Mouse (Mus musculus): ENCODE results near the gene Pmf1. TPM values are rescaled to one million over a fixed set of nuclear protein-coding genes. Genes with fewer than 3 reads are reported as not detected.

The Pmf1 gene
- polyA plus RNA-seq, 1 experiment from 2014 or later, result 132 TPM

DNA sequence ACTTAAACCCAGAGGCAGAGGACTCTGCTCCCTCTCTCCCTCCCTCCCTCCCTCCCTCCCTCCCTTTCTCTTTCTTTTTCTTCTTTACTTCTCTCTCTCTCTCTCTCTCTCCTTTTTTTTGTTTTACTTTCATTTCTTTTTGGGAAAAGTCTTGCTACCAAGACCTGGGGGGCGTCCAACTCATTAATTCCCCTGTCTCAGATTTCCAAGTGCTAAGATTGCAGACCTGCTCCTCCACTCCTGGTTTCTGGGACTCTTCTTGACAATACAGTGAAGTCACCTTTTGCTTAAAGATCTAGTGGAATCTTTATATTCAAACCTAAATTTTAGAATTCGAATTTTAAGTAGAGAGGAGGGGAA lies 15.2 kb upstream of the Pmf1 start:
- Histone ChIP-seq H3K27me3 (ENCODE audit: control insufficient read depth, insufficient read depth, low read length) (no peaks in the 10 kb centered on the region), H3K4me2 (peak overlapping the region; percentile 23), H3K9ac (ENCODE audit: low read length) (peak overlapping the region; percentile 1; the same call in 1 of the 2 replicates), H3K36me3 (ENCODE audit: control insufficient read depth, insufficient read depth, low read length) (peaks cover 6% of the 10 kb centered on the region), H3K4me1 (ENCODE audit: control insufficient read depth, insufficient read depth, low read length) (peaks cover 13% of the 10 kb centered on the region), H3K27ac (ENCODE audit: low read depth, low read length) (no peak overlapping the region), H3K9me3 (ENCODE audit: control insufficient read depth, low read length) (no peaks in the 10 kb centered on the region), H3K4me3 (ENCODE audit: low read depth, low read length) (peak overlapping the region; percentile 75; the same call in 1 of the 2 replicates)
- WGBS, result 7% methylated on average over 2 of the region's 2 CpGs
- ATAC-seq (ENCODE audit: low FRiP score) (0 out of 2 replicates have a peak, but pooled peaks have one; percentile 27), DNase-seq (ENCODE audit: low spot score, missing footprints) (peak; percentile 89)

- Histone ChIP-seq H3K27ac (ENCODE audit: low read depth, low read length) (no peak within 1 kb of the TSS), H3K9me3 (ENCODE audit: control insufficient read depth, low read length) (no peaks in the 10 kb centered on the region), H3K4me2 (peak within 1 kb of the TSS; percentile 81), H3K4me3 (ENCODE audit: low read depth, low read length) (peak within 1 kb of the TSS; percentile 75), H3K27me3 (ENCODE audit: control insufficient read depth, insufficient read depth, low read length) (no peaks in the 10 kb centered on the region), H3K4me1 (ENCODE audit: control insufficient read depth, insufficient read depth, low read length) (peaks cover 13% of the 10 kb centered on the region), H3K9ac (ENCODE audit: low read length) (peak within 1 kb of the TSS; percentile 71), H3K36me3 (ENCODE audit: control insufficient read depth, insufficient read depth, low read length) (peaks cover 8% of the 10 kb centered on the region)
- DNase-seq (ENCODE audit: low spot score, missing footprints) (peak; percentile 98), ATAC-seq (ENCODE audit: low FRiP score) (peak; percentile 97)
- 1% methylated on average over 35 of the region's 35 CpGs for WGBS
These were observed 14.6 kb upstream of the Pmf1 start, which contains the start of gene Slc25a44 for GRCm38 (mm10) chr3:88424605-88425329. Gene Slc25a44, minus strand, starts transcription at chr3:88425139.

- Histone ChIP-seq H3K9me3 (ENCODE audit: control insufficient read depth, low read length) (no peaks in the 10 kb centered on the region), H3K4me3 (ENCODE audit: low read depth, low read length) (no peak overlapping the region), H3K9ac (ENCODE audit: low read length) (peak overlapping the region; percentile 10; the same call in 1 of the 2 replicates), H3K27ac (ENCODE audit: low read depth, low read length) (no peak overlapping the region), H3K36me3 (ENCODE audit: control insufficient read depth, insufficient read depth, low read length) (peaks cover 8% of the 10 kb centered on the region), H3K27me3 (ENCODE audit: control insufficient read depth, insufficient read depth, low read length) (no peaks in the 10 kb centered on the region), H3K4me1 (ENCODE audit: control insufficient read depth, insufficient read depth, low read length) (peaks cover 13% of the 10 kb centered on the region), H3K4me2 (no peak overlapping the region)
- DNase-seq (ENCODE audit: low spot score, missing footprints) (no peak), ATAC-seq (ENCODE audit: low FRiP score) (no peak)
- WGBS, result 36% methylated on average over 9 of the region's 9 CpGs
These were observed 12.0 kb upstream of the Pmf1 start for GRCm38 (mm10) chr3:88422020-88422720.

- 93% methylated on average over 19 of the region's 19 CpGs for WGBS
- no peak overlapping the region for H3K4me2 ChIP-seq
- ATAC-seq (ENCODE audit: low FRiP score) (no peak), DNase-seq (ENCODE audit: low spot score, missing footprints) (no peak)
- H3K27ac ChIP-seq (ENCODE audit: low read depth, low read length), result no peak overlapping the region
- H3K4me3 ChIP-seq (ENCODE audit: low read depth, low read length), result no peak overlapping the region
- H3K36me3 ChIP-seq (ENCODE audit: control insufficient read depth, insufficient read depth, low read length), result peaks cover 8% of the 10 kb centered on the region
- peaks cover 13% of the 10 kb centered on the region for H3K4me1 ChIP-seq (ENCODE audit: control insufficient read depth, insufficient read depth, low read length)
- H3K9ac ChIP-seq (ENCODE audit: low read length), result no peak overlapping the region
- H3K27me3 ChIP-seq (ENCODE audit: control insufficient read depth, insufficient read depth, low read length), result no peaks in the 10 kb centered on the region
- H3K9me3 ChIP-seq (ENCODE audit: control insufficient read depth, low read length), result no peaks in the 10 kb centered on the region
These were observed 10.6 kb upstream of the Pmf1 start for GRCm38 (mm10) chr3:88420771-88421170.

DNA sequence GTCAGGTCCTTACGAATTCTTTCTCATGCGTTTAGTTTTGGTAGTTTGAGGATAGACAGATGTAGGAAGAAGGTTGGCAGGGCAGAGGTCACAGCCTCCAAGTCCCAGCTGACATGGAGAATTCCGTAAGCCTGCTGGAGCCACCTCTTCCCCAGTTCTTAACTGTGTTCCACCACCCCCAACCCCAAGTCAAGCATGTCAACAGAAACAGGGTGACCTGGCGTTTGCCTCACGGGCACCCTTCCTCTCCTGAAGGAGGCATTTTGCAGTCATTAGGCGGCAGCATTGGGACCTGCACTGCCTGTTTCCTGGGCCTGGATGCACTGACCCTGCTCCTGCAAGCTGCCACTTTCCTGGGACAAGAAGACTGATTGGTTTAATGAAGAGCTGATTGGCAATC lies 7.9 kb upstream of the Pmf1 start:
- Histone ChIP-seq H3K4me2 (no peak overlapping the region), H3K4me3 (ENCODE audit: low read depth, low read length) (no peak overlapping the region), H3K27ac (ENCODE audit: low read depth, low read length) (no peak overlapping the region), H3K4me1 (ENCODE audit: control insufficient read depth, insufficient read depth, low read length) (peaks cover 4% of the 10 kb centered on the region), H3K27me3 (ENCODE audit: control insufficient read depth, insufficient read depth, low read length) (no peaks in the 10 kb centered on the region), H3K36me3 (ENCODE audit: control insufficient read depth, insufficient read depth, low read length) (peaks cover 8% of the 10 kb centered on the region), H3K9ac (ENCODE audit: low read length) (no peak overlapping the region), H3K9me3 (ENCODE audit: control insufficient read depth, low read length) (no peaks in the 10 kb centered on the region)
- WGBS, result 87% methylated on average over 6 of the region's 6 CpGs
- no peak for ATAC-seq (ENCODE audit: low FRiP score)
- DNase-seq (ENCODE audit: low spot score, missing footprints), result no peak

- Histone ChIP-seq H3K4me1 (ENCODE audit: control insufficient read depth, insufficient read depth, low read length) (0 out of 2 replicates have a peak, but pooled peaks cover 2% of the 10 kb centered on the region), H3K9ac (ENCODE audit: low read length) (no peak overlapping the region), H3K27ac (ENCODE audit: low read depth, low read length) (no peak overlapping the region), H3K9me3 (ENCODE audit: control insufficient read depth, low read length) (no peaks in the 10 kb centered on the region), H3K27me3 (ENCODE audit: control insufficient read depth, insufficient read depth, low read length) (no peaks in the 10 kb centered on the region), H3K36me3 (ENCODE audit: control insufficient read depth, insufficient read depth, low read length) (peaks cover 9% of the 10 kb centered on the region), H3K4me3 (ENCODE audit: low read depth, low read length) (no peak overlapping the region), H3K4me2 (no peak overlapping the region)
- ATAC-seq (ENCODE audit: low FRiP score) (no peak), DNase-seq (ENCODE audit: low spot score, missing footprints) (no peak)
- 91% methylated on average over 4 of the region's 4 CpGs for WGBS
These were observed 5.5 kb upstream of the Pmf1 start for GRCm38 (mm10) chr3:88415668-88416067.

GRCm38 (mm10) chr3:88412636-88413035 lies 2.5 kb upstream of the Pmf1 start:
- H3K27ac ChIP-seq (ENCODE audit: low read depth, low read length), result no peak overlapping the region
- ATAC-seq (ENCODE audit: low FRiP score) (no peak), DNase-seq (ENCODE audit: low spot score, missing footprints) (no peak)
- peaks cover 18% of the 10 kb centered on the region for H3K4me1 ChIP-seq (ENCODE audit: control insufficient read depth, insufficient read depth, low read length)
- peaks cover 3% of the 10 kb centered on the region; the same call in 1 of the 2 replicates for H3K36me3 ChIP-seq (ENCODE audit: control insufficient read depth, insufficient read depth, low read length)
- 85% methylated on average over 11 of the region's 11 CpGs for WGBS
- H3K4me3 ChIP-seq (ENCODE audit: low read depth, low read length), result no peak overlapping the region
- H3K9ac ChIP-seq (ENCODE audit: low read length), result no peak overlapping the region
- no peaks in the 10 kb centered on the region for H3K9me3 ChIP-seq (ENCODE audit: control insufficient read depth, low read length)
- H3K4me2 ChIP-seq, result no peak overlapping the region
- H3K27me3 ChIP-seq (ENCODE audit: control insufficient read depth, insufficient read depth, low read length), result no peaks in the 10 kb centered on the region

GRCm38 (mm10) chr3:88411681-88412080 lies 1.6 kb upstream of the Pmf1 start:
- H3K27me3 ChIP-seq (ENCODE audit: control insufficient read depth, insufficient read depth, low read length), result no peaks in the 10 kb centered on the region
- H3K36me3 ChIP-seq (ENCODE audit: control insufficient read depth, insufficient read depth, low read length), result peaks cover 3% of the 10 kb centered on the region; the same call in 1 of the 2 replicates
- ATAC-seq (ENCODE audit: low FRiP score), result no peak
- H3K27ac ChIP-seq (ENCODE audit: low read depth, low read length), result no peak overlapping the region
- H3K4me1 ChIP-seq (ENCODE audit: control insufficient read depth, insufficient read depth, low read length), result peaks cover 18% of the 10 kb centered on the region
- WGBS, result 94% methylated on average over 4 of the region's 4 CpGs
- DNase-seq (ENCODE audit: low spot score, missing footprints), result no peak
- no peak overlapping the region for H3K4me3 ChIP-seq (ENCODE audit: low read depth, low read length)
- H3K9ac ChIP-seq (ENCODE audit: low read length), result no peak overlapping the region
- H3K9me3 ChIP-seq (ENCODE audit: control insufficient read depth, low read length), result no peaks in the 10 kb centered on the region
- H3K4me2 ChIP-seq, result no peak overlapping the region

- peaks cover 3% of the 10 kb centered on the region; the same call in 1 of the 2 replicates for H3K36me3 ChIP-seq (ENCODE audit: control insufficient read depth, insufficient read depth, low read length)
- H3K9ac ChIP-seq (ENCODE audit: low read length), result peak overlapping the region; percentile 80
- peaks cover 18% of the 10 kb centered on the region for H3K4me1 ChIP-seq (ENCODE audit: control insufficient read depth, insufficient read depth, low read length)
- WGBS, result 26% methylated on average over 7 of the region's 7 CpGs
- H3K4me2 ChIP-seq, result peak overlapping the region; percentile 66
- H3K9me3 ChIP-seq (ENCODE audit: control insufficient read depth, low read length), result no peaks in the 10 kb centered on the region
- DNase-seq (ENCODE audit: low spot score, missing footprints) (no peak), ATAC-seq (ENCODE audit: low FRiP score) (no peak)
- peak overlapping the region; percentile 4; the same call in 1 of the 2 replicates for H3K27ac ChIP-seq (ENCODE audit: low read depth, low read length)
- no peaks in the 10 kb centered on the region for H3K27me3 ChIP-seq (ENCODE audit: control insufficient read depth, insufficient read depth, low read length)
- H3K4me3 ChIP-seq (ENCODE audit: low read depth, low read length), result peak overlapping the region; percentile 52
These were observed 507 bp upstream of the Pmf1 start for GRCm38 (mm10) chr3:88410645-88411031.
